Mouse (Mus musculus) cerebellum, adult 2 months (tissue): ENCODE results near the gene Bpi. TPM values are rescaled to one million over a fixed set of nuclear protein-coding genes. Genes with fewer than 3 reads are reported as not detected.

Experiments used
- DNase-seq, 2 experiments: peaks; one replicate each; pipeline ENCODE4 v3.0.0; 2021
- H3K27ac ChIP-seq: fragments of 200-500 bp; 2 replicates; pipeline ENCODE4 v1.5.1; 2012; ENCODE audit warnings: low read length, control low read depth, inconsistent platforms; ENCODE audit not compliant: insufficient read depth
- H3K27me3 ChIP-seq: fragments of 200-500 bp; 2 replicates; pipeline ENCODE4 v1.6.1; 2012; ENCODE audit warnings: inconsistent platforms, mild to moderate bottlenecking, low read length, moderate library complexity; ENCODE audit not compliant: control insufficient read depth, insufficient read depth
- H3K4me1 ChIP-seq: fragments of 200-500 bp; 2 replicates; pipeline ENCODE4 v1.6.1; 2011; ENCODE audit warnings: low read length; ENCODE audit not compliant: control insufficient read depth, insufficient read depth
- H3K4me3 ChIP-seq: fragments of 200-500 bp; replicated peaks from 2 replicates; pipeline ENCODE3; 2011; ENCODE audit warnings: mild to moderate bottlenecking, low read depth, low read length, control low read depth; ENCODE audit not compliant: insufficient read depth
- CTCF ChIP-seq: fragments of 200-500 bp; IDR thresholded peaks from 2 replicates; pipeline ENCODE4 v1.5.1; 2011; ENCODE audit warnings: low read depth, mild to moderate bottlenecking, control low read depth, low read length, moderate library complexity, borderline replicate concordance; ENCODE audit not compliant: insufficient read depth
- POLR2A ChIP-seq: fragments of 200-500 bp; IDR thresholded peaks from 2 replicates; pipeline ENCODE4 v1.6.1; 2011; ENCODE audit warnings: low read length, control low read depth, borderline replicate concordance; ENCODE audit not compliant: insufficient read depth
- WGBS: fragments of 180-500 bp; shearing (Covaris S2); methylation state at CpG from one replicate; pipeline ENCODE4 v1.1.7; 2018; 5-methylcytosine and 5-hydroxymethylcytosine counted together
- polyA plus RNA-seq: library from polyadenylated mRNA; depleted of rRNA; stranded (reverse); fragments of >200 nt; gene quantifications from 2 replicates; pipeline ENCODE4 v1.2.3, GENCODE M21; 2012

Gene Bpi
- polyA plus RNA-seq, 1 experiment, result not detected

GRCm38 (mm10) chr2:158264877-158265276 lies 7.0 kb downstream of the Bpi start:
- Histone ChIP-seq H3K27me3 (no peaks in the 10 kb centered on the region), H3K4me3 (no peak overlapping the region), H3K4me1 (no peaks in the 10 kb centered on the region), H3K27ac (no peak overlapping the region)
- WGBS, result 92% methylated on average over 3 of the region's 3 CpGs
- TF ChIP-seq CTCF (no peak), POLR2A (no peak)
- no peak for DNase-seq

GRCm38 (mm10) chr2:158270017-158270416 lies 12.1 kb downstream of the Bpi start:
- TF ChIP-seq CTCF (no peak), POLR2A (no peak)
- no peak for DNase-seq
- Histone ChIP-seq H3K27ac (no peak overlapping the region), H3K4me1 (peaks cover 10% of the 10 kb centered on the region), H3K4me3 (no peak overlapping the region), H3K27me3 (no peaks in the 10 kb centered on the region)
- 81% methylated on average over 8 of the region's 8 CpGs for WGBS

DNA sequence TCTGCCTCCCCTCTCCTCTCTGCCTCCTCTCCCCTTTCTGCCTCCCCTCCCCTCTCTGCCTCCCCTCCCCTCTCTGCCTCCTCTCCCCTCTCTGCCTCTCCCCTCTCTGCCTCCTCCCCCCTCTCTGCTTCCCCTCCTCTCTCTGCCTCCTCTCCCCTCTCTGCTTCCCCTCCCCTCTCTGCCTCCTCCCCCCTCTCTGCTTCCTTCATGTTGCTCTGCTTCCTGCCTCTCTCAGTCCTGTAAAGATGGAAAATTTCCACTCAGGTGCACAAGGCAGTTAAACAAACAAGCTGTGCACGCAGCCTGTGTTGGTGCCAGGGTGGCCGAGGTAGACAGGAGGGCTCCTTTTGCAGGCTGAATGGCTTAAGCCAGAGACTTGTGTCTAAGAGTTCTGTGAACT lies 15.8 kb downstream of the Bpi start:
- 8% methylated on average over 2 of the region's 2 CpGs for WGBS
- Histone ChIP-seq H3K27me3 (no peaks in the 10 kb centered on the region), H3K4me3 (no peak overlapping the region), H3K4me1 (peaks cover 10% of the 10 kb centered on the region), H3K27ac (no peak overlapping the region)
- DNase-seq, result no peak
- TF ChIP-seq CTCF, result no peak
- TF ChIP-seq POLR2A, result no peak

DNA sequence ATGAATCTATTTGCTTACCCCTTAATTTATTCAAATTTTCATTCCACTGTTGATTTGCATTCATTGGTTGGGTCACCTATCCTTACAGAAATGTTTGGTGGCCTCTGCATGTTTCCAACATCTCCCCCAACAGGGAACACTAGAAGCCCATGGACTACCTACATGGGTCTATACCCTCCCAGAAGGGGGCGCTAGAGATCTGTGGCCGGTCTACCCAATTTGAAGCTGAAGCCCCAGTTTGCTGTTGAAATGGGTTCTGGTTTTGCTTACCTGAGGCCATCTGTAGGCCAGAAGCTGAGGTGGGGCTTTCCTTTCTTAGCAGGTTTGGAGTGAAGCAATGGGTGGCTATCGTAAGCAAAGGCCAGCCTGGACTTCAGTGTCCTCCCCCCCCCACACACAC lies 17.5 kb downstream of the Bpi start:
- WGBS, result 93% methylated on average over 3 of the region's 3 CpGs
- DNase-seq, result no peak
- Histone ChIP-seq H3K4me3 (no peak overlapping the region), H3K27me3 (no peaks in the 10 kb centered on the region), H3K27ac (no peak overlapping the region), H3K4me1 (peaks cover 10% of the 10 kb centered on the region)
- TF ChIP-seq CTCF (no peak), POLR2A (no peak)

- no peak for TF ChIP-seq CTCF
- no peak for TF ChIP-seq POLR2A
- Histone ChIP-seq H3K4me1 (peaks cover 10% of the 10 kb centered on the region), H3K4me3 (no peak overlapping the region), H3K27ac (no peak overlapping the region), H3K27me3 (no peaks in the 10 kb centered on the region)
- WGBS, result 88% methylated on average over 4 of the region's 4 CpGs
- DNase-seq, result no peak
Measured at GRCm38 (mm10) chr2:158275811-158276210, 17.9 kb downstream of the Bpi start.

- TF ChIP-seq POLR2A (no peak), CTCF (no peak)
- no peaks in the 10 kb centered on the region for H3K27me3 ChIP-seq
- peaks cover 10% of the 10 kb centered on the region for H3K4me1 ChIP-seq
- DNase-seq, result no peak
- H3K4me3 ChIP-seq, result no peak overlapping the region
- no peak overlapping the region for H3K27ac ChIP-seq
- 91% methylated on average over 6 of the region's 6 CpGs for WGBS
Measured at GRCm38 (mm10) chr2:158276451-158276850, 18.6 kb downstream of the Bpi start.

DNA sequence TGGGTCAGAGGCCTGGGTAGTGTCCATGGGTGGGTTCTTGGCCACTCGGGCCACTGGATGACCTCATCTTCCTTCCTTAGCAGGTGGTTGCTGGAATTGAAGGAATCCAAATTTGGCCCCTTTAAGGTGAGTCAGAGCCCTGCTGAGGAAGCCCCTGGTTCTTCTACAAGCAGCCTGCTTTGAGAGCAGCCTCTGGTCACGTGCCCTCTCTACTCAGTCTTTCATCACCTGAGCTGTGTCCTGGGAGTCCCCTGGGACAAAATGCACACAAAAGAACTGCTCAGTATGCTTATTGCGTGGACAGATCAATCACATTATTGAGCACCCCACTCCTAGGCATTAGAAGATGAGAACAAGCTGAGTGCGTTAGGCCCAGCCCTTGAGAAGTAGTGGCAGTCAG lies 19.0 kb downstream of the Bpi start:
- no peak overlapping the region for H3K27ac ChIP-seq
- peaks cover 10% of the 10 kb centered on the region for H3K4me1 ChIP-seq
- no peak for TF ChIP-seq CTCF
- 92% methylated on average over 4 of the region's 4 CpGs for WGBS
- no peak overlapping the region for H3K4me3 ChIP-seq
- DNase-seq, result no peak
- H3K27me3 ChIP-seq, result no peaks in the 10 kb centered on the region

DNA sequence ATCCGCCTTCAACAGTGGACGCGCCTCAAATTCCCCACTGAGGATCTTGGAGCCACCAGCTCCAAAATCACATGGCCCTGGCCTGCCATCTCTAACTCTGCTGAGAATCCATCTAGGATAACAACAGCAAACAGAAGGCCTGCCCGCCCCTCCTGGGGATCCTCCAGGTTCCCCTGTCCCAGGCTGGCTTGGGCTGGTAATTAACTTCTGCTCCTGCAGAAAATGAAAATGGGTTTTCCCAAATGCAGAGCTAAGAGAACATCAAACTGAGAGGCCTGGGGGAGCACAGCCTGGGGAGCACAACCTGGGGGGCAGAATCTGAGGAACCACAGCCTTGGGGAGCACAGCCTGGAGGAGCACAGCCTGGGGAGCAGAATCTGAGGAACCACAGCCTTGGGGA lies 21.8 kb downstream of the Bpi start:
- no peak overlapping the region for H3K27ac ChIP-seq
- no peak for DNase-seq
- WGBS, result 89% methylated on average over 4 of the region's 4 CpGs
- H3K27me3 ChIP-seq, result no peaks in the 10 kb centered on the region
- TF ChIP-seq POLR2A (no peak), CTCF (no peak)
- H3K4me3 ChIP-seq, result no peak overlapping the region
- peaks cover 4% of the 10 kb centered on the region for H3K4me1 ChIP-seq
